Mouse (Mus musculus) intestine, postnatal 0 days (tissue): ENCODE measurements around the gene Srp68. TPM values are rescaled to one million over a fixed set of nuclear protein-coding genes. Genes with fewer than 3 reads are reported as not detected.
A peak's percentile ranks its signal among the peaks of the same experiment; 100 is the strongest.

ENCODE experiments used
- ATAC-seq: fragments of 200-750 bp; cut with Nextera tagmentation; 2 replicates; pipeline ENCODE4 v1.8.0; 2017; ENCODE audit warnings: mild to moderate bottlenecking, moderate TSS enrichment, moderate library complexity
- H3K27ac ChIP-seq: fragments of 300-500 bp; sonication (generic); 2 replicates; pipeline ENCODE4 v1.5.1; 2014; ENCODE audit warnings: mild to moderate bottlenecking, low read depth, low read length, moderate library complexity
- H3K27me3 ChIP-seq: fragments of 300-500 bp; sonication (generic); replicated peaks from 2 replicates; pipeline ENCODE4 v1.6.1; 2014; ENCODE audit warnings: low read length, mixed read lengths; ENCODE audit not compliant: control insufficient read depth, insufficient read depth
- H3K36me3 ChIP-seq: fragments of 300-500 bp; sonication (generic); 2 replicates; pipeline ENCODE4 v1.6.1; 2014; ENCODE audit warnings: mild to moderate bottlenecking, moderate library complexity; ENCODE audit not compliant: control insufficient read depth, insufficient read depth
- H3K4me1 ChIP-seq: fragments of 300-500 bp; sonication (generic); replicated peaks from 2 replicates; pipeline ENCODE4 v1.6.1; 2014; ENCODE audit warnings: antibody characterized with exemption, low read length, mixed read lengths; ENCODE audit not compliant: control insufficient read depth, insufficient read depth
- H3K4me2 ChIP-seq: fragments of 300-500 bp; sonication (generic); replicated peaks from 2 replicates; pipeline ENCODE4 v1.6.1; 2014; ENCODE audit warnings: low read depth, mild to moderate bottlenecking, moderate library complexity
- H3K4me3 ChIP-seq: fragments of 300-500 bp; sonication (generic); 2 replicates; pipeline ENCODE4 v1.5.1; 2014; ENCODE audit warnings: low read depth, low read length
- H3K9ac ChIP-seq: fragments of 300-500 bp; sonication (generic); 2 replicates; pipeline ENCODE4 v1.6.1; 2014; ENCODE audit warnings: mild to moderate bottlenecking, low read depth, low read length
- H3K9me3 ChIP-seq: fragments of 300-500 bp; sonication (generic); 2 replicates; pipeline ENCODE4 v1.6.1; 2016; ENCODE audit warnings: mixed run types; ENCODE audit not compliant: control insufficient read depth
- CTCF ChIP-seq: sonication (generic); IDR thresholded peaks from 2 replicates; pipeline ENCODE4 v1.5.1; 2016; ENCODE audit warnings: low read depth, mild to moderate bottlenecking, control low read depth, antibody characterized with exemption, moderate library complexity
- WGBS: fragments of 180-500 bp; shearing (Covaris S2); extraction: QIAGEN DNeasy Blood & Tissue Kit; methylation state at CpG from one replicate; pipeline ENCODE4 v1.1.7; 2014; 5-methylcytosine and 5-hydroxymethylcytosine counted together
- polyA plus RNA-seq: library from polyadenylated mRNA; unstranded; fragments of >200 nt; fragmentation: Nextera tagmentation; extraction: Ambion mirVana; gene quantifications from 2 replicates; pipeline ENCODE4 v1.2.1, GENCODE M21; 2015

Gene Srp68
- polyA plus RNA-seq, 1 experiment from 2014 or later = 45.2 TPM

DNA sequence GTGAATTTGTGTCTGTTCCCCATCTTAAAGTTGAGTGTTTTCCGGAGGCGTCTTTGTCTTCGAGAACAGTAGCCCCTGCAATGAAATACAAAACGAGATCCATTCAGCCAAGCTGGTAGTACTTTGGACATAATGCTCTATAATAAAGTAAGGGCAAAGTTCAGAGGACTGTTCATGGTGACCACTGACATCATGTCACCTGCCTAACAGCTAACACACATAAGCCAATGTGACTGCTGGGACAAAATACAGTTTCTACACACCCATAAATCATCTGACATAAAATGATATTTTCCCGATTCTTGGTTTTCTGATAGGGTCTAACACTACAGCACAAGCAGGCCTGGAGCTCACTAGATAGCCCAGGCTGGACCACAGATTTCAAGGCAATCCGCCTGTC lies 5.7 kb downstream of the Srp68 start:
- H3K4me3 ChIP-seq = no peak overlapping the region
- no peak for TF ChIP-seq CTCF
- WGBS = 55% methylated on average over 6 of the region's 6 CpGs
- no peak overlapping the region for H3K9ac ChIP-seq
- ATAC-seq = peak; percentile 67
- peaks cover 70% of the 10 kb centered on the region for H3K36me3 ChIP-seq
- H3K9me3 ChIP-seq = no peaks in the 10 kb centered on the region
- H3K27ac ChIP-seq = peak overlapping the region; percentile 68
- H3K4me2 ChIP-seq = no peak overlapping the region; the same call in 1 of the 2 replicates
- no peaks in the 10 kb centered on the region for H3K4me1 ChIP-seq
- no peaks in the 10 kb centered on the region for H3K27me3 ChIP-seq

DNA sequence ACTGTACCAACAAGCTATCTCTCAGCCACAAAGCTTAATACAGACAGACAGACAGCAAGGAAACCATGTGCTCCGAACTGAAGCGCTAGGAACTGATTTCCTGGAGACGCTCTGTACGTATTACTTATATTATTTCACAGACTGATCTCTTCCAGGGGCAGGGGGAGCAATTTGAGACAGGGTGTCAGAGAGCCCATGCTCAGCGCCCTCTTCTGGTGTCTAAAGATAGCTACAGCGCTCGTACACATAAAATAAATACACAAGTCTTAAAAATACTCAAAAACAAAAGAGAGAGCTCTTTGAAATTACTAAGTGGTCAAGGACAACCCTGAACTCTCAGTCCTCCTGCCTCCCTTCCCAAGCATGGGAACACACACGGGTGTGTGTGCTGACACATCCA lies 6.4 kb downstream of the Srp68 start:
- H3K27ac ChIP-seq = peak overlapping the region; percentile 68
- 79% methylated on average over 8 of the region's 8 CpGs for WGBS
- no peak overlapping the region for H3K4me3 ChIP-seq
- H3K36me3 ChIP-seq = peaks cover 77% of the 10 kb centered on the region
- no peaks in the 10 kb centered on the region for H3K4me1 ChIP-seq
- TF ChIP-seq CTCF = peak; percentile 55
- no peak overlapping the region; the same call in 1 of the 2 replicates for H3K4me2 ChIP-seq
- no peaks in the 10 kb centered on the region for H3K9me3 ChIP-seq
- H3K9ac ChIP-seq = no peak overlapping the region
- H3K27me3 ChIP-seq = no peaks in the 10 kb centered on the region
- no peak for ATAC-seq

DNA sequence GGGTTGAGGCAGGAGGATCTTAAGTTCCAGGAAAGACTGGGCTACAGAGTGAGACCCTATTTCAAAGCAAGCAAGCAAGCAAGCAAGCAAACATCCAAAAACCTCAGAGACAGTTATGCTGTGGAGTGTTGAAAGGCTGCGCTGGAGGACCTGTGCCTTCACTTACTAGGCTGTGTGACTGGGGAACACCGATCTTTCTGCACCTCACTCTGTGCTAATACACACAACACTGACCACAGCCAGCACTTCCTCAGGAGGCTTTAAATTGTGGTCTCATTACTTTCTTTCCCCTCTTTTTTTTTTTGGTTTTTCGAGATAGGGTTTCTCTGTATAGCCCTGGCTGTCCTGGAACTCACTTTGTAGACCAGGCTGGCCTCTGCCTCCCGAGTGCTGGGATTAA lies 8.2 kb downstream of the Srp68 start:
- TF ChIP-seq CTCF = no peak
- Histone ChIP-seq H3K9ac (no peak overlapping the region), H3K9me3 (no peaks in the 10 kb centered on the region), H3K4me1 (no peaks in the 10 kb centered on the region), H3K36me3 (peaks cover 90% of the 10 kb centered on the region), H3K27me3 (no peaks in the 10 kb centered on the region), H3K4me3 (no peak overlapping the region), H3K27ac (no peak overlapping the region), H3K4me2 (no peak overlapping the region)
- 97% methylated on average over 4 of the region's 4 CpGs for whole genome bisulfite sequencing
- ATAC-seq = no peak

GRCm38 (mm10) chr11:116265352-116265751 lies 8.7 kb downstream of the Srp68 start:
- TF ChIP-seq CTCF = no peak
- Histone ChIP-seq H3K27me3 (no peaks in the 10 kb centered on the region), H3K9me3 (no peaks in the 10 kb centered on the region), H3K9ac (no peak overlapping the region), H3K4me3 (no peak overlapping the region), H3K4me1 (no peaks in the 10 kb centered on the region), H3K36me3 (peaks cover 90% of the 10 kb centered on the region), H3K4me2 (no peak overlapping the region), H3K27ac (no peak overlapping the region)
- no peak for ATAC-seq
- 84% methylated on average over 11 of the region's 11 CpGs for WGBS

- ATAC-seq = no peak
- no peak for TF ChIP-seq CTCF
- H3K27ac ChIP-seq = peak overlapping the region; percentile 62; the same call in 1 of the 2 replicates
- H3K4me1 ChIP-seq = no peaks in the 10 kb centered on the region; the same call in 1 of the 2 replicates
- peaks cover 83% of the 10 kb centered on the region for H3K36me3 ChIP-seq
- H3K9me3 ChIP-seq = no peaks in the 10 kb centered on the region
- WGBS = 64% methylated on average over 7 of the region's 7 CpGs
- H3K27me3 ChIP-seq = no peaks in the 10 kb centered on the region
- no peak overlapping the region for H3K9ac ChIP-seq
- H3K4me3 ChIP-seq = no peak overlapping the region
- no peak overlapping the region for H3K4me2 ChIP-seq
These were observed 13.8 kb downstream of the Srp68 start for GRCm38 (mm10) chr11:116260259-116260658.

- Histone ChIP-seq H3K9me3 (no peaks in the 10 kb centered on the region), H3K27me3 (no peaks in the 10 kb centered on the region), H3K4me3 (no peak overlapping the region), H3K36me3 (peaks cover 84% of the 10 kb centered on the region), H3K9ac (peak overlapping the region; percentile 17; the same call in 1 of the 2 replicates), H3K4me1 (no peaks in the 10 kb centered on the region; the same call in 1 of the 2 replicates), H3K27ac (peak overlapping the region; percentile 57), H3K4me2 (no peak overlapping the region)
- TF ChIP-seq CTCF = no peak
- peak; percentile 52 for ATAC-seq
- 55% methylated on average over 8 of the region's 8 CpGs for WGBS
These were observed 14.6 kb downstream of the Srp68 start for GRCm38 (mm10) chr11:116259461-116259860.
